Mouse (Mus musculus): ENCODE results near the gene Ilkap.

Gene Ilkap

GRCm38 (mm10) chr1:91413898-91414594 is 15.4 kb upstream of the Ilkap start, which contains the start of gene Hes6:
Hes6 (minus strand) TSS chr1:91414038.
- peak; percentile 86 for DNase-seq (ENCODE audit: low spot score)

GRCm38 (mm10) chr1:91413536-91413897 is 14.9 kb upstream of the Ilkap start:
- no peak for DNase-seq (ENCODE audit: low spot score)

- peak; percentile 98 for DNase-seq (ENCODE audit: low spot score)
These were observed 14.5 kb upstream of the Ilkap start for GRCm38 (mm10) chr1:91413030-91413506.

GRCm38 (mm10) chr1:91412286-91413029 is 13.8 kb upstream of the Ilkap start:
- peak; percentile 68 for DNase-seq (ENCODE audit: low spot score)

GRCm38 (mm10) chr1:91411631-91412285 is 13.1 kb upstream of the Ilkap start:
- no peak for DNase-seq (ENCODE audit: low spot score)

- DNase-seq (ENCODE audit: low spot score): no peak
These were observed 9.2 kb upstream of the Ilkap start for GRCm38 (mm10) chr1:91407819-91408218.

GRCm38 (mm10) chr1:91405406-91406169 is 7.0 kb upstream of the Ilkap start:
- no peak for DNase-seq (ENCODE audit: low spot score)

GRCm38 (mm10) chr1:91404976-91405375 is 6.4 kb upstream of the Ilkap start:
- no peak for DNase-seq (ENCODE audit: low spot score)

GRCm38 (mm10) chr1:91397927-91398259 is 722 bp downstream of the Ilkap start:
- DNase-seq (ENCODE audit: low spot score): peak; percentile 18

- DNase-seq (ENCODE audit: low spot score): no peak
These were observed 8.2 kb downstream of the Ilkap start for GRCm38 (mm10) chr1:91390369-91390768.

GRCm38 (mm10) chr1:91381091-91381471 is 17.5 kb downstream of the Ilkap start:
- DNase-seq (ENCODE audit: low spot score): no peak

GRCm38 (mm10) chr1:91380453-91381090 is 18.0 kb downstream of the Ilkap start:
- DNase-seq (ENCODE audit: low spot score): peak; percentile 93

GRCm38 (mm10) chr1:91373414-91373835 is 25.2 kb downstream of the Ilkap start:
- no peak for DNase-seq (ENCODE audit: low spot score)

GRCm38 (mm10) chr1:91370055-91370454 is 28.6 kb downstream of the Ilkap start:
- DNase-seq (ENCODE audit: low spot score): no peak

GRCm38 (mm10) chr1:91369408-91369807 is 29.2 kb downstream of the Ilkap start:
- no peak for DNase-seq (ENCODE audit: low spot score)

GRCm38 (mm10) chr1:91367295-91367694 is 31.3 kb downstream of the Ilkap start:
- DNase-seq (ENCODE audit: low spot score): no peak

GRCm38 (mm10) chr1:91366215-91367108 is 32.2 kb downstream of the Ilkap start, which contains the start of gene Erfe:
Erfe (plus strand) TSS chr1:91366430.
- DNase-seq (ENCODE audit: low spot score): peak; percentile 89

GRCm38 (mm10) chr1:91365816-91366214 is 32.8 kb downstream of the Ilkap start:
- no peak for DNase-seq (ENCODE audit: low spot score)

- no peak for DNase-seq (ENCODE audit: low spot score)
These were observed 33.6 kb downstream of the Ilkap start for GRCm38 (mm10) chr1:91364822-91365644.

- no peak for DNase-seq (ENCODE audit: low spot score)
These were observed 36.5 kb downstream of the Ilkap start for GRCm38 (mm10) chr1:91362113-91362512.
